Mouse (Mus musculus) liver, embryonic 14.5 days (tissue): ENCODE measurements around the gene Umodl1.

Experiments
- CTCF ChIP-seq: IDR thresholded peaks from 2 replicates; pipeline ENCODE4 v1.5.1; 2016; ENCODE audit warnings: antibody characterized with exemption, low read depth, control low read depth
- EP300 ChIP-seq: IDR thresholded peaks from 2 replicates; pipeline ENCODE4 v1.6.1; 2016; ENCODE audit warnings: antibody characterized with exemption, low read depth

DNA sequence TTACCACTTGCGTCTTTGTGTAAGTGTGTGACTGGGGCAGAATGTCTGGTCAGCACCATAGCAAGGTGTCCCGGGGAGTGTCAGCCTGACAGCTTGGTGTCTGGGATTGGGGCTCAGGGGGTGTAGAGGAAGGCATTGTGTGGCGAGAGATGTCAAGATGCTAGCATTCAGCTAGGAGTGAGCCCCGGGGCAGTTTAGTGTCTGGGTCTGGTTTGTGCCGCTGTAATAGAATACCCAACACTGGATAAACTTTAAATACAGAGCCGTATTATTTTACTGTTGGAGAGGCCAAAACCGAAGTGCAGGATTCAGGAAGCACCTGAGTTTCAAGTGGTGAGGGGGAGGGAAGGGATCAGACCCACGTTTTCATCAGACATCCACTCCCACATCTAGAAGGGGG lies 82.9 kb downstream of the Umodl1 start:
- TF ChIP-seq CTCF (no peak), EP300 (no peak)
